23 mouse cellular contexts compared by ENCODE assay signal in the genomic region with DNA sequence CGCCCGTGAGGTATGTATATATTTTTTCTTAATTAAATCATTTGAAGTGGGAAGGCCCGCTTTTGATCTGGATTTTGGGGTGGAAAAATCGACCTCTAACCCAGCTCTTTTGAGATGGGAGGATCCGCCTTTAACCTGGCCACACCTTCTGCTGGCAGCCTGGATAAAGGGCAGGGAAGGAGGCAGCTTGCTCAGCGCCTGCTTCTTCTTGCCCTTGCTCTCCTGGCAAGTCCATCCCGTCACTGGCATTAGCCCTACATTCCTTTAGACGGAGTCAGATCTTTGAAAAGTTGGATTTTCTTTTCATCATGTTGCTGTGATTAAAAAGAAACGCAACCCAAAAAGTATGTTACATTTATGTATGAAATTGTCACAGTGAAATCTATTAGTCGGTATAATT. TPM values are rescaled to one million over a fixed set of nuclear protein-coding genes. Genes with fewer than 3 reads are reported as not detected.
DNase-seq lines count a peak whose midpoint lies in the region; TF ChIP-seq lines count a peak whose summit lies in the region.
"Had no signal": no experiment of that assay in that cellular context is flagged by ENCODE, and none has a peak within 500 bp of the region (broad histone marks: within the 10 kb centered on the region; RNA-seq: fewer than 3 reads in every experiment).

No protein-coding gene starts in this region.

- H3K36me3 ChIP-seq in myocyte (ENCODE audit: control insufficient read depth, insufficient read depth), result no peaks in the 10 kb centered on the region
- H3K36me3 ChIP-seq in embryonic facial prominence, embryonic 10.5 days (replicated peaks), result no peaks in the 10 kb centered on the region
- H3K36me3 ChIP-seq: embryonic facial prominence, embryonic 13.5 days; forebrain, embryonic 10.5 days; limb, embryonic 12.5 days; liver, embryonic 12.5 days; lung, embryonic 15.5 days; neural tube, embryonic 12.5 days had no signal

- no peaks in the 10 kb centered on the region for H3K9me3 ChIP-seq in embryonic facial prominence, embryonic 10.5 days
- H3K9me3 ChIP-seq: embryonic facial prominence, embryonic 13.5 days; forebrain, embryonic 10.5 days; limb, embryonic 12.5 days; liver, embryonic 12.5 days; lung, embryonic 15.5 days; neural tube, embryonic 12.5 days had no signal

- H3K27ac ChIP-seq in embryonic facial prominence, embryonic 10.5 days (replicated peaks), result no peak overlapping the region
- H3K27ac ChIP-seq: embryonic facial prominence, embryonic 13.5 days; forebrain, embryonic 10.5 days; limb, embryonic 12.5 days; liver, embryonic 12.5 days; neural tube, embryonic 12.5 days had no signal

- H3K4me2 ChIP-seq in myocyte (ENCODE audit: low read depth), result peak overlapping the region; percentile 60
- H3K4me2 ChIP-seq: embryonic facial prominence, embryonic 13.5 days; heart, embryonic 11.5 days; limb, embryonic 12.5 days; liver, embryonic 12.5 days; lung, embryonic 15.5 days; neural tube, embryonic 12.5 days had no signal

- H3ac ChIP-seq in myocyte (ENCODE audit: control insufficient read depth, insufficient read length), result no peak overlapping the region

- WGBS in embryonic facial prominence, embryonic 10.5 days, result 67% methylated on average over 10 of the region's 10 CpGs

- H3K4me1 ChIP-seq in embryonic facial prominence, embryonic 10.5 days, result peaks cover 14% of the 10 kb centered on the region
- H3K4me1 ChIP-seq: forebrain, embryonic 10.5 days; limb, embryonic 12.5 days; neural tube, embryonic 12.5 days had no signal

- no peaks in the 10 kb centered on the region for H3K27me3 ChIP-seq in myocyte (ENCODE audit: control insufficient read depth, insufficient read depth, insufficient read length)
- H3K27me3 ChIP-seq in embryonic facial prominence, embryonic 10.5 days (replicated peaks; ENCODE audit: low read depth, poor library complexity, severe bottlenecking), result no peaks in the 10 kb centered on the region
- H3K27me3 ChIP-seq: CH12.LX; embryonic facial prominence, embryonic 13.5 days; limb, embryonic 12.5 days; liver, embryonic 12.5 days; lung, embryonic 15.5 days; neural tube, embryonic 12.5 days had no signal

- H3K79me2 ChIP-seq in myocyte (ENCODE audit: control insufficient read depth, insufficient read depth), result no peaks in the 10 kb centered on the region

- peak; percentile 38 for DNase-seq in gastrocnemius, postnatal 10 days
- DNase-seq in gastrocnemius, adult 8-10 months (ENCODE audit: low spot score in 2 of 2), result no peak
- peak; percentile 28 for DNase-seq in urinary bladder, adult 2 months (ENCODE audit: low spot score)
- no peak for DNase-seq in urinary bladder, postnatal 10 days (ENCODE audit: low spot score)
- peak; percentile 52 for DNase-seq in gonadal fat pad, adult 2 months (ENCODE audit: low read depth)
- no peak for DNase-seq in embryonic facial prominence, embryonic 10.5 days (ENCODE audit: low spot score)
- no peak for DNase-seq in cerebellum, adult 18-20 months
- DNase-seq: adrenal gland, adult 8-10 months; cerebellum, adult 9-10 months; forebrain, postnatal 0 days; kidney, adult 11 months; layer of hippocampus, adult 9-11 months; right cerebral cortex, postnatal 4 days; thymus, postnatal 36 days had no signal

- TF ChIP-seq POLR2A in myocyte (IDR thresholded peaks at IDR 0.05; ENCODE audit: insufficient read length, low read depth), result no peak

- no peak overlapping the region for H3K4me3 ChIP-seq in myocyte
- H3K4me3 ChIP-seq in embryonic facial prominence, embryonic 10.5 days, result no peak overlapping the region
- H3K4me3 ChIP-seq: embryonic facial prominence, embryonic 13.5 days; forebrain, embryonic 10.5 days; limb, embryonic 12.5 days; liver, embryonic 12.5 days; lung, embryonic 15.5 days; neural tube, embryonic 12.5 days had no signal

TF ChIP-seq in myocyte, 11 proteins besides CTCF, POLR2A, EP300 and RAD21:
- TF ChIP-seq SRF (IDR thresholded peaks at IDR 0.05; ENCODE audit: control insufficient read depth, insufficient read length, low read depth) (no peak), TCF12 (IDR thresholded peaks at IDR 0.05; ENCODE audit: insufficient read depth, poor library complexity, severe bottlenecking) (no peak), MYOG (IDR thresholded peaks at IDR 0.05; ENCODE audit: control insufficient read depth in 1 of 3, insufficient read depth in 1 of 3, insufficient read length in 2 of 3, low read depth in 2 of 3) (no peak), POLR2AphosphoS2 (IDR thresholded peaks at IDR 0.05; ENCODE audit: insufficient read length, low read depth) (no peak), MAX (IDR thresholded peaks at IDR 0.05; ENCODE audit: low read depth) (no peak), TCF3 (IDR thresholded peaks at IDR 0.05; ENCODE audit: insufficient read length, low read depth) (no peak), CEBPB (IDR thresholded peaks at IDR 0.05; ENCODE audit: insufficient read depth, poor library complexity, severe bottlenecking) (no peak), REST (IDR thresholded peaks at IDR 0.05; ENCODE audit: insufficient read depth, insufficient read length) (no peak)
TF ChIP-seq in myocyte: peak in this region for 0.

RNA-seq across cellular contexts. Expression of a gene that starts 54.8 kb away (rescaled TPM):
- 10 to 100 TPM in 1 of 2 experiments, 1 to 10 TPM in 1; 9.8 to 10.3 TPM for total RNA-seq in gastrocnemius, postnatal 10 days (2021)
- 1 to 10 TPM in 2 of 4 experiments, under 1 TPM in 2; 0.77 to 4.1 (median 1.3) TPM for total RNA-seq in gastrocnemius, adult 8-10 months (2022)
- polyA plus RNA-seq in urinary bladder, adult 2 months (2012; rRNA removed), result 35.7 and 36.2 TPM in 2 replicates
- 5.0 and 6.7 TPM in 2 replicates for polyA plus RNA-seq in gonadal fat pad, adult 2 months (2012; rRNA removed)
- 8.5 TPM for polyA plus RNA-seq in myocyte (2012; fragmentation: generic; extraction: Trizol)
- polyA plus RNA-seq in embryonic facial prominence, embryonic 10.5 days (2016; fragmentation: Nextera tagmentation; extraction: Ambion mirVana), result 4.1 and 8.2 TPM in 2 replicates

Comparison
In these comparisons a context has a peak if more than half of its experiments do, and no peak if none do; other contexts are left out.
1. DNase-seq: peak in gastrocnemius, postnatal 10 days (single experiment), urinary bladder, adult 2 months (single experiment) and gonadal fat pad, adult 2 months (single experiment); none in gastrocnemius, adult 8-10 months (0 of 2), urinary bladder, postnatal 10 days (single experiment), embryonic facial prominence, embryonic 10.5 days (single experiment) and cerebellum, adult 18-20 months (0 of 2).